Mouse (Mus musculus) olfactory bulb, adult 2 months (tissue): ENCODE results near the gene Ubr4.
A peak's percentile ranks its signal among the peaks of the same experiment; 100 is the strongest.

Experiments used
- CTCF ChIP-seq: fragments of 200-500 bp; IDR thresholded peaks from 2 replicates; pipeline ENCODE4 v1.5.1; 2012; ENCODE audit warnings: low read depth, mild to moderate bottlenecking, low read length, moderate library complexity; ENCODE audit not compliant: insufficient read depth
- POLR2A ChIP-seq: fragments of 200-500 bp; IDR thresholded peaks from 2 replicates; pipeline ENCODE4 v1.6.1; 2012; ENCODE audit warnings: mild to moderate bottlenecking, low read depth, low read length, moderate library complexity; ENCODE audit not compliant: insufficient read depth

- TF ChIP-seq POLR2A = peak; percentile 97
- TF ChIP-seq CTCF = no peak
Observed at GRCm38 (mm10) chr4:139310171-139310898, 42.1 kb upstream of the Ubr4 start, which contains the start of the genes Pqlc2 and Akr7a5.
